Mouse (Mus musculus) cerebellum, adult 8-10 months (tissue): ENCODE measurements around the gene Ppp6r2.
A peak's percentile ranks its signal among the peaks of the same experiment; 100 is the strongest.

ENCODE experiments used
- DNase-seq: peaks from one replicate; pipeline ENCODE4 v3.0.0; 2022

Ppp6r2 gene

DNA sequence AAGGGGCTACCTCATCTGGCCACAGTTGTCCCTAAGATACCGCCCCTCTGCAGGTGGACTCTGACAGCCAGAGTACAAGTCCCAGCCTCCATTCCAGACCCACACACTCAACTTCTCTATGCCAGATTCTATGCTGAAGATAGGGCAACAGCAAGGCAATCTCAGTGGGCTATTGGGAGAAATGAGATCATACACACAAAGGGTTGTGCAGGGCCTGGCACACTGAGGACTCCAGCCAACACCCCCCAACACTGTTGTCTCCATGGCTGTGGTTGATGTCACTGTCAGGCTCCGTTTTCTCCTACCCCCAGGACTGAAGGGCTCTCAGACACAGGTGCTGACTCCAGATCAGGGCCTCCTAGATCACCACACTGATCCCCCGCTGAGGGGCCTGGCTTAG lies 102.8 kb downstream of the Ppp6r2 start:
- no peak for DNase-seq

DNA sequence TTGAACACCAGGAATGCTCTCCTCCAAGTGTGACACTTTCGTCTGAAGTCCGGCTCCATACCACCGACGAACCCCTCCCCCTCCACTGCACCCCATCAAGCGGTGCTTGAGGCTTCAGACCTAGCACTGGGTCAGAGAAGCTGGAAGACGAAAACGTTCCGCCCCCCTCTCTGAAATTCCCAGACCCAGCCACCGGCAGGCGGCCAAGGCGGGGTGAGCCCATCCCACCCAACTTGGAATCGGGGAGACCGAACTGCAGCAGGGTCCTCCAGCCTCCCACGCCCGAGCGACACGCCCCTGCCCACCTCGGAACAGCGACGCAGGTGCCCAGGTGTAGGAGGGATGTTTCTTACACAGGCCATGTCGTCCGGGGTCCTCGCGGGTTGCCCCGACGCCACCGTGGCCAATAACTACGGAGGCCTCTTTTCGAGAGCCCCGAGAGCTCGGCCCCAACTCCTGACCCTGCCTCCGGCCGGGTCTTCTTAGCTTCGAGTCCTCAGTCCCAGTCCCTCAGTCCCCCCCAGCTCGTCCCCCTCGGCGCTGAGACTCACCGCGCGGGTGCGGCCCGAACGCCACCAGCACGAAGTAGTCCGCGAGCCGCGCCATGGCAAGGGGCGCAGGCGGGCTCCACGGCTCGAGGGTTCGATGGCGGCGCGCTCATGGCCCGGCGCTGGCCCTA lies 103.3 kb downstream of the Ppp6r2 start:
- peak; percentile 49 for DNase-seq

DNA sequence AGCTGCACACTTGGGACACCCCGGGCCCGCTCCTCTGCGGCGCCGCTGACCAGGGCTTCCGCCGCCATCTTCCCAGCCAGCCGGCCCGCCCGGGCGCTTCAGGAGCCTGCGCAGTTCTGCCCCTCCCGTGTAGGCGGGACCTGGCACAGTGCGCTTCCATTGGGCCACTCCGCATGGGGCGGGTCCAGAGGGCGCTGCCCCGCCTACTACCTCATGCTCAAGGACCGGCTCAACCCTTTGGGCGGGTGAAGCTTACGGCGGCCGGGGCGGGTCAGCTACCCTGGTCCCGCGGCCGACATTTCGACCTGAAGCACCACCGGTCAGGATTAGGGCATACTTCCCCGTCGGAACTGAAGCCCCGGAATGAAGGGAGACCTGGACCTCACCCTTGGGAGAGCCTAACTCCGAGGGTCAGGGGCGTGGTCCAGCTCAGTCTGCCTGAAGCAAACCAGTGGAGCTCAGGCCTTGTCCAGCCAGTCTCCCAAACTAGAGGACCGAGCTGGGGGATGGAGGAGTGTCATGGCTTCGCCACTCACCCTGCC lies 103.9 kb downstream of the Ppp6r2 start, which contains the start of gene Sbf1:
Sbf1 (minus strand) TSS at position 122 of the 542 bp plus-strand sequence.
- DNase-seq: peak; percentile 99

DNA sequence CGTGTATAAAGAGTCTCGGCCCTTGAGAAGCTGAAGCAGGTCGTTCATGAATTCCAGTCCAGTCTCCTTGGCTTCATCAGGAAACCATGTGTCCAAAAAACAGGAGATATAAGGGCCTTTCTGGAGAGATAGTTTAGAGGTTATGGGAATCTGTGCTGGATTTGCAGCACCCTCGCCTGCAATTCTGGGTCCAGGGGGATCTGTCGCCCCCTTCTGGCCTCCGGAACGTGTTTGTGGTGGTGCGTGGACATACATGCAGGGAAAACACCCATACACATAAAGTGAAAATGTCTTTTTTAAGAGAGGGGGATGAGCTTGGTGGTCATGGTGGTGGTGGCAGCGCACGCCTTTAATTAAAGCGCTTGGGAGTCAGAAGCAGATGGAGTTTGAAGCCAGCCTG lies 104.8 kb downstream of the Ppp6r2 start:
- DNase-seq: no peak

DNA sequence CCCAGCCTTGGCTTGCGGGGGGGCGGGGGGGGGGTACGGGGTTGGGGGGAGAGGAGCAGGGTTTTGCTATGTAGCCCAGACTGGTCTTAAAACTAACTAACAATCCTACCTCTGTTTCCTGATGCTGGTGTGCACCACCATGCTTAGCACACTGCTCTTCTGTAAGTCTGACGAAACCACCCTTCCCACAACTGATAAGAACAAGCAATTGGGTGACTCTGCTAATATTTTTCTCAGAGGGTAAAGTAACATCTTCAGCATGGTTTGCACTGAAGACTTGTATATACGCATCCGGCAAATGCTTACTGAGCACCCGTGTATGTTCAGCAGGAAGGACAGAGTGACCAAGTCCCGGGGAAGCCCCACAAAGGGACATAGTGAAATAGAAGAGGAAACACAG lies 109.9 kb downstream of the Ppp6r2 start:
- no peak for DNase-seq

DNA sequence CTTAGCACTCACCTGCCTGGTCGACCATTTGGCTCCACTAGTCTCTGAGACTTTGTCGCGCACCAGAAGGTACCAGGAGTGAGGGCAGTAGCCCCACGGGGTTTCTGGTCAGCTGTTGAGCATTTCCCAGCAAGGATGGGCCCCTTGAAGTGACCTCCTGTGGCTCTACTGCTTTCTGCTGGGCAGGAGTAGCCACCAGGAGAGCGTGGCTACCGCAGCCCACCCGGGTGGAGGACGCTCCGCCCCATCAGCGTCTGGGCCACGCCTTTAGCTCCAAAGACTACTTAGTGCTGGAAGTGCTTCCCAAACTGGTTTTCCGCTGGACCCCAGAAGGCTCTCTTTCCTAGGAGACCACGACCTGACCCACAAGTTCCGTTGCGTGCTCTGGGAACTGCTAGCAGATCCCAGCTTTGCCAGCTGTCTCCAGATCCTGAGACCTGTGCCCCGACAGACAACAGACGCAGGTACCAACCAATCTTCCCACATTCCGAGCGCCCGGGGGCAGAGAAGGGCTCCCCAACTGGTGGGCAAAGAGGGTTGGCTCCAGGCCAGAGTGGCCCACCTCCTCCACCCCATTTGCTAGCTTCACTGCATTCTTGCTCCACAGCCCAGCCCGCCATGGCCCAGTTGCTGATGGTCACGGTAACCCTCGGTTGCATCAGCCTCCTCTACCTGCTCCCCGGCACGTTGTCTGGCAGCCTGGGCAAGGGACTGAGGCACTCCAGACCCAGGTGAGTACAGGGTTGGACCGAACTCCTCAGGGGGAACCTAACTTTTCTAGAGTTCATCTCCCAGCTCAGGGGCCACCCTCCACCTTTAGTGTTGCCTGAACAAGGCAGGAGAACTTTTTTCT lies 111.5 kb downstream of the Ppp6r2 start, which contains the start of gene Adm2:
Adm2 (plus strand) TSS at position 51 of the 853 bp plus-strand sequence.
- no peak for DNase-seq

DNA sequence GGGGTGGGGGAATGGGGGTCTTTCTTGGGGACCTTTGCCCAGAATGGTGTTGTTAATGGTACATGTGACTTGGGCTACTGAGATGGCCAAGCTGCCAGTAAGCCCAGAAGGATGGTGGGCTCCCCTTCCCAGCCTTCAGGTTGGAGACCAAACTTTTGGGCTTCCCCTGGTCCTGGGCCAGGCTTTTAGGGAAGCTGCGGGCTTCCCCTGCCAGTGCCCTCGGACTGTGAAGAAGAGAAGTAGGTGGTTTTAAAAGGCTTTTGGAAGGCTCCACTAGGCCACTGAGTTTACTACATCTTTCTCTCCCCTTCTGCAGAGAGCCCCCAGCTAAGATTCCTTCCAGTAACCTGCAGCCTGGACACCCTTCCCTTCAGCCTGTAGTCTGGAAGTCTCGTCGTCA lies 112.3 kb downstream of the Ppp6r2 start:
- DNase-seq: no peak

DNA sequence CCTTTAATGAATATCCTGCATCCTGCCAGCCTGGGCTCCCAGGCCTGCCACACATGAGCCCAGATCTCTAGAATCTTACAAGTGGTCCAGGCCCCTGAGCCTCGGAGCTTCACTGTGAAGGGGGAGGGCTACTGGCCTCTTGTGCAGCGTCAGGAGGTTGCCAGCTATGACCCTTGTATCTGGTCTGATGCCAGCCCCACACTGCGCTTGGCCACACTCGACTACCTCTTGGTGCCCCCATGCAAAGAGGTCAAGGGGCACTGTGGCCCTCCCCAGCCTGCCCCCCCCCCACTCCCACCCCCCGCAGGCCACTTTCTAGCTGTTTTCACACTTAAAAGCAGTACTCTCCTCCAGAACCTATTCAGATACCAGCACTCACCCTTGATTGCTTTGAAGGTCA lies 115.1 kb downstream of the Ppp6r2 start:
- DNase-seq: no peak

DNA sequence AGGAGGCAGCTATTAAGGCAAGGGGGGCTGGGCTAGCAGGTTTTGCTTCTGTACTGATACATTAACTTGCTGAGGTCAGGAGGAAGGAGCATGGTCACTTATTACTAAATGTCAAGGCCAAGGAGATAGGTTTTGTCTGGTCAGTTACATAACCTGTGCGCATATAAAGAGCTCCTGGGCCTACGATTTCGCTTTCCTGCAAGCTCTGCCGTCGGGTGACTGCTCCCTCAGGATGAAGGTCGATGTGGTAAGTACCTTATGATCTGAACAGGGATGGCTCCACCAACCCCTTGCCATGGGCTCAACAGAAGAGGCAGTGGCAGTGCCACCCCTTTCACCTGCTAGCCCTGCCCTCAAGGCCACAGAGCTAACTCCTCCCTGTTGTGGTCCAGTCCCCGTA lies 122.9 kb downstream of the Ppp6r2 start, which contains the start of gene Miox:
Miox (plus strand) TSS at position 128 of the 400 bp plus-strand sequence.
- no peak for DNase-seq

DNA sequence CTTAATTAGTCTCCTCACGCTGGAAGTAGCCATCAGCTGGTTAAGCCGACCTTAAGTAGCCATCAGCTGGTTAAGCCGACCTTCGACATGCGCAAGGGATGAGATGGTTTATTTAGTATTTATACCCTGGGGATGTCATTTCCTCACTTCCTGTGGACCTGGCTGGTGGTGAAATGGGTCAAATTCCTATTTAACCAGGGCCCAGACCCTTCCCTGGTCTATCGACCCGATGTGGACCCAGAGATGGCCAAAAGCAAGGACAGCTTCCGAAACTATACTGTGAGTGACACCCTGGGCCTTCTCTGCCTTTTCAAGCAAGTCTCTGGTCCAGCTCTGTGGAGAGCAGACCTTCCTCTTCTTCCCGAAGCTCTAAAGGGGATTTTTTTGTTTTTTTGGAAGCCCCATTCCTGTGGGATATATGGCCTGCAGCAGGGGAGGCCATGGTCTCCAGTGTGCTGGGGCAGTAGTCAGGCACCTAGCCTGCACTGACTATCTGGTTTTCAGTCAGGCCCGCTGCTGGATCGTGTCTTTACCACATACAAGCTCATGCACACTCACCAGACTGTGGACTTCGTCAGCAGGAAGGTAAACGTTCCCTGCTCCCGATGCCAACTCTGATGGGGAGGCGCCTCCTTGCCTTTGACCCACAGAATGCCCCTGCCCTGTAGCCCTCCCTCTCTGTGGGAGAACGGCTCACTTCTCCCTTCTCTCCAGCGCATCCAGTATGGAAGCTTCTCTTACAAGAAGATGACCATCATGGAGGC lies 123.6 kb downstream of the Ppp6r2 start:
- no peak for DNase-seq

DNA sequence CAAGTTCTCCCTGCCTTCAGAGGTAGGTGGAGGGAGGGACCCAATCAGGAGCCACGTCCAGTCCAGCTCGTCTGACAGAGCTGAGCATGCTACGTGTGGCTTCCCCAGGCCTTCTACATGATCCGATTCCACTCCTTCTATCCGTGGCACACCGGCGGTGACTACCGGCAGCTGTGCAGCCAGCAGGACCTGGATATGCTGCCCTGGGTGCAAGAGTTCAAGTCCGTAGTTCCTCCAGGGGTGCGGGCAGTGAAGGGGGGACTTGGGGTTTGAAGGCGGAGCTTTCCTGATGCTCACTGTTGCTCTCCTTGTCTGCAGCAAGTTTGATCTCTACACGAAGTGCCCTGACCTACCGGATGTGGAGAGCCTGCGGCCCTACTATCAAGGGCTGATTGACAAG lies 125.1 kb downstream of the Ppp6r2 start:
- DNase-seq: no peak
